8 mouse cellular contexts compared by ENCODE assay signal in the genomic region with DNA sequence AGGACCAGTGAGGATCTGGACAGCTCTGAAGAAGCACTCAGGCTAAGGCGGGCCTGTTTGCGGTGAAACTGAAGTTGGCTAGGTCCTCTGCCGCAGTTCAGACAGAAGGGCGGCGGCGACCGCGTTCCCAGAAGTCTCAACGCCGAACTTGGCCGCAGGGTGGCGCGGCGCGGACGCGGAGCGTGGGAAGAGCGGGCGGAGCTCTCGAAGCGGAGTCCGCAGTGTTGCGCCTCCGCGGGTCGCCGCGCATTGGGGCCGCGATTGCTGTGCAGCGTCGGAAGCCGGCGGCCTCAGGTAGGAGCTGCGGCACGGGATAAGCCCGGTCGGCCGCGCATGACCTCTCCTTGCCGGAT. TPM values are rescaled to one million over a fixed set of nuclear protein-coding genes. Genes with fewer than 3 reads are reported as not detected.
DNase-seq lines count a peak whose midpoint lies in the region; ATAC-seq lines count a peak whose summit lies in the region.

No protein-coding gene starts in this region.

- peak overlapping the region; percentile 58 for H3K4me2 ChIP-seq in embryonic facial prominence, embryonic 11.5 days (ENCODE audit: low read depth, low read length)
- H3K4me2 ChIP-seq in midbrain, embryonic 12.5 days (replicated peaks) = peak overlapping the region; percentile 82

- peak; percentile 96 for DNase-seq in 3134 (ENCODE audit: extremely low read depth, insufficient read length, low spot score)
- DNase-seq in adrenal gland, postnatal 25 days = peak; percentile 94
- peak; percentile 91 for DNase-seq in embryonic facial prominence, embryonic 11.5 days (ENCODE audit: low spot score)
- peak; percentile 99 for DNase-seq in heart, adult 11 months
- peak; percentile 88 for DNase-seq in kidney, adult 11 months
- peak; percentile 90 for DNase-seq in left cerebral cortex, postnatal 4 days
- peak; percentile 82 for DNase-seq in skeletal muscle tissue, adult 2 months (ENCODE audit: low read depth, low spot score)

- H3K4me1 ChIP-seq in embryonic facial prominence, embryonic 11.5 days (ENCODE audit: control insufficient read depth, insufficient read depth, low read length) = no peaks in the 10 kb centered on the region; the same call in 1 of the 2 replicates
- H3K4me1 ChIP-seq in midbrain, embryonic 12.5 days = peaks cover 21% of the 10 kb centered on the region

- intact Hi-C loops in left cerebral cortex, postnatal 4 days (cut with DNase I) = no loop called here

- under 1% methylated on average over 42 of the region's 42 CpGs for WGBS in embryonic facial prominence, embryonic 11.5 days
- under 1% methylated on average over 41 of the region's 42 CpGs for WGBS in midbrain, embryonic 12.5 days

- peak overlapping the region; percentile 64 for H3K4me3 ChIP-seq in embryonic facial prominence, embryonic 11.5 days (ENCODE audit: low read depth, low read length)
- peak overlapping the region; percentile 78 for H3K4me3 ChIP-seq in midbrain, embryonic 12.5 days

- H3K27ac ChIP-seq in embryonic facial prominence, embryonic 11.5 days (replicated peaks; ENCODE audit: low read depth, low read length) = no peak overlapping the region
- peak overlapping the region; percentile 66 for H3K27ac ChIP-seq in midbrain, embryonic 12.5 days (replicated peaks)

- no peaks in the 10 kb centered on the region for H3K36me3 ChIP-seq in embryonic facial prominence, embryonic 11.5 days (replicated peaks; ENCODE audit: control insufficient read depth, insufficient read depth, low read depth, low read length)
- H3K36me3 ChIP-seq in midbrain, embryonic 12.5 days = no peaks in the 10 kb centered on the region

- H3K27me3 ChIP-seq in embryonic facial prominence, embryonic 11.5 days (ENCODE audit: control insufficient read depth, insufficient read depth, low read length) = no peaks in the 10 kb centered on the region
- peaks cover 10% of the 10 kb centered on the region; the same call in 1 of the 2 replicates for H3K27me3 ChIP-seq in midbrain, embryonic 12.5 days

- peak; percentile 90 for ATAC-seq in embryonic facial prominence, embryonic 11.5 days (replicated peaks; ENCODE audit: insufficient number of reproducible peaks, low FRiP score, low TSS enrichment, low read depth)
- peak; percentile 94 for ATAC-seq in midbrain, embryonic 12.5 days (ENCODE audit: low FRiP score, low read depth)

- no peaks in the 10 kb centered on the region for H3K9me3 ChIP-seq in embryonic facial prominence, embryonic 11.5 days (replicated peaks; ENCODE audit: control insufficient read depth, low read length)
- H3K9me3 ChIP-seq in midbrain, embryonic 12.5 days = no peaks in the 10 kb centered on the region

- H3K9ac ChIP-seq in embryonic facial prominence, embryonic 11.5 days (replicated peaks; ENCODE audit: low read length) = peak overlapping the region; percentile 65
- peak overlapping the region; percentile 81 for H3K9ac ChIP-seq in midbrain, embryonic 12.5 days (replicated peaks)

RNA-seq across cellular contexts. Expression of gene Cd34, which starts 37.5 kb away (rescaled TPM):
- total RNA-seq in adrenal gland, postnatal 25 days (2021) = 43.8 and 51.0 TPM in 2 replicates
- 71.9 and 72.1 TPM in 2 replicates for polyA plus RNA-seq in embryonic facial prominence, embryonic 11.5 days (2014; fragmentation: Nextera tagmentation; extraction: Ambion mirVana)
- 10 to 100 TPM; 19.1 to 20.4 TPM for total RNA-seq in left cerebral cortex, postnatal 4 days (2021)
- 36.7 and 40.4 TPM in 2 replicates for polyA plus RNA-seq in midbrain, embryonic 12.5 days (2016; fragmentation: Nextera tagmentation; extraction: Ambion mirVana)
